Mouse (Mus musculus) lung, adult 2 months (tissue): ENCODE data around the gene Fmo4.

Experiments
- CTCF ChIP-seq: fragments of 200-500 bp; IDR thresholded peaks from 2 replicates; pipeline ENCODE4 v1.5.1; 2011; ENCODE audit warnings: mild to moderate bottlenecking, low read length, control low read depth; ENCODE audit not compliant: insufficient read depth
- POLR2A ChIP-seq: fragments of 200-500 bp; IDR thresholded peaks from 2 replicates; pipeline ENCODE4 v1.6.1; 2011; ENCODE audit warnings: low read depth, mild to moderate bottlenecking, control low read depth, low read length, borderline replicate concordance; ENCODE audit errors: extremely low read depth

DNA sequence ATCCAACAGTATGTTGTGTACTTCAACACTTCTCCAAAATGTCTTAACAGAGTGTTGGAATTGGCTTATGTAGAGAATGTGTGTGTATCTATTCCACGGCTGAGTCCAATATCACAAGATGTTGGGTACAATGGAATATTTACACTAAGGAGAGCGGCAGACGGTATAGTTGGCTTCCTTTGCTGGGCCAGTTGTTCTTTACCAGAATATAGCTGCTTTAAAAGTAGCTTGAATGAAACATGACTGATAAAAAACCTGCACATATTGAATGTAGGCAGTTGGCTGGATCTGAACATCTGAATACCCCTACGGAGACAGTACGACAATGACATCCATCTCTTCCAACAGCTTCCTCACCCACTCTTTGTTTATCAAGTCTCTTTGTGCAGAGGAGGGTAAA is 5.5 kb upstream of the Fmo4 start:
- no peak for TF ChIP-seq CTCF
- no peak for TF ChIP-seq POLR2A
